Mouse (Mus musculus) brain, embryonic 14.5 days (tissue): Measurements from ENCODE around the gene Cables2.

ENCODE experiments used
- CTCF ChIP-seq: fragments of 200-500 bp; IDR thresholded peaks from 2 replicates; pipeline ENCODE4 v1.5.1; 2012; ENCODE audit warnings: inconsistent platforms, mild to moderate bottlenecking, moderate library complexity, borderline replicate concordance; ENCODE audit not compliant: insufficient read depth, insufficient read length; ENCODE audit errors: extremely low read depth
- POLR2A ChIP-seq: fragments of 200-500 bp; IDR thresholded peaks from 2 replicates; pipeline ENCODE4 v1.6.1; 2012; ENCODE audit warnings: mild to moderate bottlenecking, inconsistent platforms, borderline replicate concordance; ENCODE audit not compliant: poor library complexity, insufficient read depth, insufficient read length, severe bottlenecking; ENCODE audit errors: extremely low read depth

- TF ChIP-seq CTCF (no peak), POLR2A (no peak)
These were observed 58.3 kb downstream of the Cables2 start for GRCm38 (mm10) chr2:180215011-180215461.
